Mouse (Mus musculus) regulatory T cell (primary cell): ENCODE measurements around the gene Tmsb10.

Source experiments
- in situ Hi-C: fragments of 300-600 bp; cut with MboI, MseI; formaldehyde crosslinking; loops from one replicate; pipeline ENCODE4 v1.15.1; 2025; ENCODE audit warnings: high pct_unique_total_duplicates

Gene Tmsb10

DNA sequence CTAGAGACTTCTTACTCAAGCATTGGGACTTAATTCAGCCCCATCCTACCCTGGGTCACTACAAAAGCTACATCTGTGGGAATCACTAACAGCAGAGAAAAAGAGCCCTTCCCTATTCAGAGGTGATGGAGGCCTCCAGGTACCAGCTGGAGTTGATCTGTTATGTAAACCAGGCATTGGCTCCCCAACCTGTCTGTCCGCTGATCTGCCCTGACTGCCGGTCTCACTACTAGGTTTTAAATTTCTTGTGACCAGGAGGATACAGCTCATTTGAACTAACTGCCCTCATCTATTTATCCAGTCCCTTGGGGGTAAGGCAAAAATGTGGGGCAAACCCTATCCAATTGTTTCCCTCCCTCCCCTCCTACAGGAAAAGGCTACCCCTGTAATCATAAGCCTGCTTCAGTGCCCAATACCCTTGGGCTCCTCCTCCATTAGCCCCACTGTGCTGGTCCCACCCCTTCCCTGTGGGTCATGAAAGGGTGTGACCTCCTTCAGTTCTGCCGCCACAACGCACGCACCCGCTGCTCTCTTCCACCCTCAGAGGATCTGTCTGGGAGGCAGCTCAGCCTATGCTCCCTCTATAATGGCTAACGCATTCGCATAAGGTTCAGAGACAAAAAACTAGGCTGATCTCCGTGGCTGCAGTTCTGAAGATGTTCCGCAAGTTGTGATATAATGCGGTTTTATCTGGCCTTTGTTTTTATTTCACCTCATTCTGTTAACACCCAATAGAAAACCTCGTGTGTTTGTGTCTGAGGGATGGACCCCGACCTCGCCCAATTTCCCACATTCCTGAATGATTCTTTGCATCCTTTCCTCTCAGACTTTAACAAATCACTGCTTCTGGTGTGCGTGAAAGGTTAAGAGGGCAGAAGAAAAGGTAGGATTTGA lies 2.1 kb downstream of the Tmsb10 start:
- in situ Hi-C loops = no loop called here

GRCm38 (mm10) chr6:72955517-72956198 lies 2.9 kb downstream of the Tmsb10 start:
- in situ Hi-C loops = no loop called here

GRCm38 (mm10) chr6:72954786-72955185 lies 3.8 kb downstream of the Tmsb10 start:
- in situ Hi-C loops = no loop called here

DNA sequence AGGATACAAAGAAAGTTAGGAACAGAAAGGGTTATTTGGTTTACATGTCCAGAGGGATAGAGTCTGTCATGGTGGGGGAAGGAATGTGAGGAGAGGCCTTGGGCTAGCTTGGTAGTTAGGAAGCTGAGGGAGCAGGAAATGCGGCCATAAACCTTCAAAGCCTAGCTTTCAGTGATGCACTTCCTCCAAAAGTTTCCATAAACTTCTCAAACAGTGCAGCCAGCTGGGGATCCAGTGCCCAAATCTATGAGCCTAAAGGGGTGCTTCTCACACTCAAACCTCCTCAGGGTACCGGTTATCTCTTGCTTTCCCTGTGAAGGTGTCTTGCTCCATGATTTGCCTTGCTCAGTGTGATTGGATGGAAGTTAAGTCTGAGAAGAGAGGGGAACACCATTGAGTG lies 5.6 kb downstream of the Tmsb10 start:
- in situ Hi-C loops = no loop called here

GRCm38 (mm10) chr6:72952221-72952620 lies 6.3 kb downstream of the Tmsb10 start:
- in situ Hi-C loops = no loop called here

DNA sequence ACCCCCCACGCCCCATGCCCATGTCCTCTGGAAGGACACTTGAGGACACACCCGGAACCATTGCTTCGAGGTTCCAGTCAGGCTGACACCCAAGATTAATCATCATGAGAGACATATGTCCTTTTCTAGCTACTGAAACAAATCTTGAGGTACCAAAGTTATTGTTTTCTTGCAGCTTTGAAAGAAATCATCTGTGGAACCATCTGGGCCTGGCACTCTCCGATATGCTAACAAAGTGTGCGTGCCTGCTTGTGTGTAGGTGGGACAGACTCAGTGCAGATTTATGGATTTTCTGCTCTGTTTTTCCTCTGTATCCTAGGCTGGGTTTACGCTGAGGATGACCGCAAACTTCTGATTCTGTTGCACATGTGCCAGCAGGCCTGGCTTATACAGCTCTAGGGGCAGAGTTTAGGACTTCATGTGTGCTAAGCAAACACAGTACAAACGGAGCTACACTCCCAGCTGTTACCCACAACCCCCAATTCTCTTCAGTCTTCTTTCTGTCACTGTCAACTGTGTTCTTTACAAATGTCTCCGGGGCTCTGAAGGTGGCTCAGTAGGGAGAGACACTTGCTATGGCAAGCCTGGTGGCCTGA lies 9.3 kb downstream of the Tmsb10 start:
- in situ Hi-C loops = no loop called here

GRCm38 (mm10) chr6:72948392-72948791 lies 10.2 kb downstream of the Tmsb10 start:
- in situ Hi-C loops = no loop called here

DNA sequence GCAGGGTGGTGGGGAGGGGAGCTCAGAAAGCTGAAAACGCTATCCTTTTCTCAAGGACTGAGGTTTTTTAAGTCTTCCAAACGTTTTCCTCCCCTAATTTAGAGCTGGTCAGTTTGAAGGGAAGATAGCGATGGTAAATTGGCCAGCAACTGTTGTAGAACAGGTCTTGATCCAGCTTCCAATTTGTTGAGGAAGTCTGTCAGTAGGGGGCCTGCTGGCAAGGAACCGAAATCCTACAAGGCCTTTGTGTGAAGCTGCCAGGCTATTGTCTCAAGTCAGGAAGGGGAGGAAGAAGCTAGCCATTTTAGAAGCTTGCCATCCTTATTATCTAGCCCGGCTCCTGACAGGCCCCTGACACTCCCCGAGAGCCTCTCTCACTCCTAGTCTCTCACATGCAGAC lies 10.6 kb downstream of the Tmsb10 start:
- in situ Hi-C loops = no loop called here

- in situ Hi-C loops = loop anchor here (5.0 kb wide), 1 partner anchor 82 kb away; no protein-coding TSS in a partner anchor
Measured at GRCm38 (mm10) chr6:72940493-72940892, 18.1 kb downstream of the Tmsb10 start.

- in situ Hi-C loops = no loop called here
Measured at GRCm38 (mm10) chr6:72937859-72938258, 20.7 kb downstream of the Tmsb10 start.

GRCm38 (mm10) chr6:72937430-72937829 lies 21.1 kb downstream of the Tmsb10 start:
- in situ Hi-C loops = no loop called here

DNA sequence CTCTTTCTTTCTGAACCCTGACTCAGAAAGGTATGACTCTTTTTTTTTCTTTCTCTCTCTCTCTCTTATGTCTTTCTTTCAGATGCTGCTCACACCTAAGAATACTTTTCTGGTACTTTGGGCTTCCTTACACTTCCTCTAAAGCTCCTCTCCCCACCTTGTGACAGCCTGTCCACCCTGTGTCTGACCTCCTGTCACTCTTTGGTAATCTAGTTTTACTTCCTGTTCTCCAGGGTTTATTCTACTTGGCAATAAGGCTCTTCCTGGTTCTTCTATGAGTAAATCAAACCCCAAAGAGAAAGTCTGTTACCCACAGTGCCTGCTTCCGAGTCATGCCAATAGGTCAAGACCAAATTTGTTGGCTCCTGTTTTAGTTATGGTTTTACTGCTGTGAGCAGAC lies 25.6 kb downstream of the Tmsb10 start:
- in situ Hi-C loops = no loop called here

GRCm38 (mm10) chr6:72931533-72931932 lies 27.0 kb downstream of the Tmsb10 start:
- in situ Hi-C loops = no loop called here

- in situ Hi-C loops = no loop called here
Measured at GRCm38 (mm10) chr6:72929795-72930398, 28.7 kb downstream of the Tmsb10 start.

- in situ Hi-C loops = no loop called here
Measured at GRCm38 (mm10) chr6:72926755-72927482, 31.6 kb downstream of the Tmsb10 start.

- in situ Hi-C loops = no loop called here
Measured at GRCm38 (mm10) chr6:72926031-72926430, 32.5 kb downstream of the Tmsb10 start.

DNA sequence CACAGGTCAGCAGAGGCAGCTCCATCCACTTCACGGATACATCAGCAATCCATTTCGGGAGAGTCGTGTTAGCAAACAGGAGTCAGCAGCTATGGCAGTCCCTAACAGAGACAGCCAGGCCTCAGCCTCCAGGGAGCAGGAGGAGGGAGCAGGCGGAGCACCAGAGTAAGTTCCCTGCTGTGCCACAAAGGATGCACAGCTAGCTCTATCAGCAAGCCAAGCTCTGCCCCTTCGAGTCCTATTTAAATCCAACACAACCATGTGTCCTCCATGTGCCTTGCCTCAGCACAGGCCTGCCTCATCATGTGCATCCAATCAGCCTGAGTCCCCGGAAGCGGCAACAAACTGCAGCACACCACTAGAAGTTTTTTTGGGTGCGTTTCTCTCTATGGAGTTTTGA lies 35.2 kb downstream of the Tmsb10 start:
- in situ Hi-C loops = loop anchor here (5.0 kb wide), 1 partner anchor 239 kb away; no protein-coding TSS in a partner anchor

GRCm38 (mm10) chr6:72921081-72921480 lies 37.5 kb downstream of the Tmsb10 start:
- in situ Hi-C loops = loop anchor here (5.0 kb wide), 1 partner anchor 241 kb away; no protein-coding TSS in a partner anchor

GRCm38 (mm10) chr6:72918510-72919033 lies 40.0 kb downstream of the Tmsb10 start:
- in situ Hi-C loops = no loop called here

GRCm38 (mm10) chr6:72916330-72916729 lies 42.2 kb downstream of the Tmsb10 start:
- in situ Hi-C loops = no loop called here
